Mouse (Mus musculus): Measurements from ENCODE around the gene Gm5414.
A peak's percentile ranks its signal among the peaks of the same experiment; 100 is the strongest.

The Gm5414 gene

GRCm38 (mm10) chr15:101627884-101628283 is at the start of gene Gm5414:
TSS of gene Gm5414 (minus strand) at chr15:101628188.
- no peak for DNase-seq (ENCODE audit: inconsistent age in 2 of 2, low spot score in 1 of 2)

DNA sequence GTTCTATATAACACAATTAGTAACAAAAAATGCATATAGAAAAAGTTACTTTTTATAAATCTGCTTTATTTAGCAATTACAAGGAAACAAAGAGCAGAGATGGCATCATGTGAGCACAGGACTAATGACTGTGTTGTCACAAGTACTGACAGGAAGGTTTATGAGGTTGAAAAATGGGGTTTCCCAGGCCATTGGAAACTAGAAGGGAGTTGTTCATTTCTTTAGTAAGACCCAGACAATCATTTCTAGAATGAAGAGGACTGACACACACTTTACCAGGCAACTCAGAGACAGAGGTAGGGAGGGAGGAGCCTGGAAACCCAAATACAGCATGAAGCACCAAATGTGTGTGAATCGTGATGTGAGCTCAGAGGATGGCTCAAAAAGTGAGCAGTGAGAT is 48.0 kb upstream of the Gm5414 start:
- no peak for DNase-seq (ENCODE audit: inconsistent age in 2 of 2, low spot score in 1 of 2)

GRCm38 (mm10) chr15:101652736-101653265 is 24.8 kb upstream of the Gm5414 start:
- peak; percentile 12 to 60 for DNase-seq (ENCODE audit: inconsistent age in 2 of 2, low spot score in 1 of 2)

DNA sequence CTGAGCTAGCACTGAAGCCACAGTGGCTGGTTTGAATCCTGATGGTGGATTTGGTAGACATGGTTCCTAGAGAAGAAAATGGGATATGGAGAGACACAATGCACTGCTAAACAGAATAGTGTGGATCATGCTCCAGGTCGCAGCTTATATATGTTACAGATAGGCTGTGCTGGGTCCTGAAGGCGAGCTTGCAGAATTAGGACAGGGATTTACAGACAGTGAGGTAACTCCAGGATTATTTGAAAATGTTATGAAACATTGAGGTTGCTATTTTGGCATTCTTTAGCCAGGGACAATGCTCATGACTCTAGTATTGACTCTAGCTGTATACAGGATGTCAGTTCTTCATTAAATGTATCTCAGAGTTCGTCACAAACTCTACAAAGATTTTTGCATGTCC is 19.3 kb upstream of the Gm5414 start, which contains the start of gene Gm5478:
Gm5478 (minus strand) TSS at position 101 of the 400 bp plus-strand sequence.
- DNase-seq (ENCODE audit: inconsistent age in 2 of 2, low spot score in 1 of 2): no peak

- DNase-seq (ENCODE audit: inconsistent age in 2 of 2, low spot score in 1 of 2): no peak
Measured at GRCm38 (mm10) chr15:101599123-101599522, 28.9 kb downstream of the Gm5414 start.

- DNase-seq (ENCODE audit: inconsistent age in 2 of 2, low spot score in 1 of 2): peak in 1 of 2 experiments; percentile 44
Measured at GRCm38 (mm10) chr15:101588216-101588615, 39.8 kb downstream of the Gm5414 start.

DNA sequence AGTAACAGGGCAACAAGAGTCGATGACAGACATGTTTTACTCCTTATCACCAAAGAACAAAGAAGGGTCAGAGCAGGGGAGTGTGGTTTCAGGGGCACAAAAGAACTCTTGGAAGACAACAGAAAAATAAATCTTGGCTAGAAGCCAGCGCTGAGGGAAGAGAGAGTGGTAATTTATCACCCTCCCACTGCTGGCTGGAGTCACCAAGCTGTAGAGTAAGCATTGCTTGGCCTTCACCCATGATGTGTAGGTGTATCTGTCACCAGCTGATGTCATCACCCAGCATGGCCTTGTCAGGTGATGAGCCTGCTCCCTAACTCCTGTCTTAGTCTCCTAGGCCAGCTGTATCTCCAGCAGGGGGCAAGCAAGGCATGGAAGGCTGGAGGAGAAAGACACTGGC is 43.5 kb downstream of the Gm5414 start:
- DNase-seq (ENCODE audit: inconsistent age in 2 of 2, low spot score in 1 of 2): peak; percentile 19 to 66

DNA sequence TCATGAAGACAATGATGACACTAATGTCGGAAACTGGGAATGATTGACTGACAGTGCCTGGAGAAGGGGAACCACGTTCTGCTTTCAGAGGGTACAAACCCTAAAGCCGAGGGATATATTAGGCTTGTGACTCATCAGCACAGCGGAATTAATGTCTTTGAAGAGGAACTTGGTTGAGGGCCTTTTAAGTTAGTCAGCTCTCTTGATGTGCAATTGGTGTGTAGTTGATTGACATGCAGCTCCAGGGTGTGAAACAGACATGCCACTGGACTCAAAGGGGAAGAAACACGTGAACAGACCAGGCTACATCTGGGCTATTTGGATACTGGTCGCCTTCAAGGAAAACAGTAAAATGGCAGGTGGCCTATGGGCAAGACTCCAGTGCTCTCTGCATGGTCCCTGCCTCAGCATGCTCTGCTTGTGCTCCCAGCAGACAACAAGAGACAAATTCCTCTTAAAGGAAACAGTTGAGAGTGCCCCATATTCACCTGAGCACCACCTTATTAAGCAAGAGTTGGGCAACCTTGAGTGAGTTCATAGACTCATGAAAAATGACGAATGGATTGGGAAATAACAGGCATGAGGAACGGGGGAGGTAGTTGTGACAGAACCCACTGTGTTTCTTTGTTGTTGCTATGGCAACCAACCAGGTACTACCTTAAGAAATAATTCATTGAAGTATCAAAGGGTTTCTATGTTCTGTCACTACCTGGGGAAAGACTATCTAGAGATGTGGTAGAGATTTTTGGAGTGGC is 44.6 kb downstream of the Gm5414 start:
- DNase-seq (ENCODE audit: inconsistent age in 2 of 2, low spot score in 1 of 2): no peak

- no peak for DNase-seq (ENCODE audit: inconsistent age in 2 of 2, low spot score in 1 of 2)
Measured at GRCm38 (mm10) chr15:101581701-101582100, 46.3 kb downstream of the Gm5414 start.

- DNase-seq (ENCODE audit: inconsistent age in 2 of 2, low spot score in 1 of 2): no peak
Measured at GRCm38 (mm10) chr15:101575506-101575905, 52.5 kb downstream of the Gm5414 start.

Data from adrenal gland, adult (tissue).